Mouse (Mus musculus) CH12.LX (cell line): ENCODE data around the gene Synpo2l. TPM values are rescaled to one million over a fixed set of nuclear protein-coding genes. Genes with fewer than 3 reads are reported as not detected.

Experiments
- DNase-seq: peaks from one replicate; pipeline ENCODE4 v3.0.0-alpha.2; 2013; ENCODE audit errors: extremely low read depth
- H3K27ac ChIP-seq: 2 replicates; pipeline ENCODE4 v1.5.1; 2012; ENCODE audit warnings: low read depth, mild to moderate bottlenecking, control low read depth, moderate library complexity; ENCODE audit not compliant: insufficient read depth
- H3K27me3 ChIP-seq: replicated peaks from 2 replicates; pipeline ENCODE3; 2012; ENCODE audit warnings: inconsistent platforms
- H3K36me3 ChIP-seq, 2 experiments: replicated peaks in 1 of 2; 2 replicates each; pipeline versions ENCODE3 to v1.6.1; 2012; ENCODE audit warnings: inconsistent platforms in 1 of 2, low read length in 1 of 2, mild to moderate bottlenecking in 1 of 2, mixed read lengths in 1 of 2, moderate library complexity in 1 of 2; ENCODE audit not compliant: control insufficient read depth in 1 of 2, insufficient read depth in 1 of 2
- H3K4me1 ChIP-seq, 2 experiments: 2 replicates each; pipeline ENCODE4 v1.6.1; 2012; ENCODE audit warnings: inconsistent platforms in 1 of 2, moderate library complexity in 1 of 2; ENCODE audit not compliant: insufficient read depth in 2 of 2, control insufficient read depth in 1 of 2
- H3K4me2 ChIP-seq: 2 replicates; pipeline ENCODE4 v1.6.1; 2012; ENCODE audit warnings: low read depth, mild to moderate bottlenecking, control low read depth; ENCODE audit not compliant: poor library complexity, insufficient read depth, severe bottlenecking
- H3K4me3 ChIP-seq, 3 experiments: fragments of 150-350 bp in 1 of 3; sonication (generic) in 1 of 3; replicated peaks in 1 of 3; 2 replicates each; pipeline versions ENCODE3 to v1.5.1; 2011 to 2012; ENCODE audit warnings: low read depth in 2 of 3, low read length in 2 of 3, mild to moderate bottlenecking in 2 of 3, moderate library complexity in 2 of 3, control low read depth in 1 of 3, improper control_type of control experiment in 1 of 3, inconsistent platforms in 1 of 3, mixed read lengths in 1 of 3; ENCODE audit not compliant: poor library complexity in 1 of 3
- H3K79me2 ChIP-seq: replicated peaks from 2 replicates; pipeline ENCODE4 v1.6.1; 2012; ENCODE audit warnings: mild to moderate bottlenecking, moderate library complexity; ENCODE audit not compliant: control insufficient read depth, poor library complexity, insufficient read depth, severe bottlenecking; ENCODE audit errors: extremely low read depth
- H3K9ac ChIP-seq: 2 replicates; pipeline ENCODE4 v1.6.1; 2012; ENCODE audit warnings: low read depth, mild to moderate bottlenecking, control low read depth, moderate library complexity; ENCODE audit not compliant: insufficient read depth
- H3K9me3 ChIP-seq: replicated peaks from 2 replicates; pipeline ENCODE3; 2012; ENCODE audit warnings: low read length, inconsistent platforms, mixed read lengths
- BHLHE40 ChIP-seq: IDR thresholded peaks from 2 replicates; pipeline ENCODE4 v1.6.1; 2011; ENCODE audit warnings: mild to moderate bottlenecking, low read depth, low read length, improper control_type of control experiment
- CHD2 ChIP-seq: IDR thresholded peaks from 2 replicates; pipeline ENCODE4 v1.6.1; 2011; ENCODE audit warnings: low read length, improper control_type of control experiment
- CTCF ChIP-seq, 2 experiments: IDR thresholded peaks in 1 of 2; conservative IDR thresholded peaks in 1 of 2; 2 replicates each; pipeline ENCODE4 v1.5.1; 2011 to 2012; ENCODE audit warnings: low read depth in 2 of 2, low read length in 2 of 2, improper control_type of control experiment in 1 of 2, inconsistent platforms in 1 of 2, mild to moderate bottlenecking in 1 of 2, moderate library complexity in 1 of 2
- E2F4 ChIP-seq: IDR thresholded peaks from 2 replicates; pipeline ENCODE4 v1.6.1; 2011; ENCODE audit warnings: low read depth, low read length, improper control_type of control experiment; ENCODE audit not compliant: insufficient replicate concordance
- ELF1 ChIP-seq: IDR thresholded peaks from 2 replicates; pipeline ENCODE4 v1.6.1; 2014; ENCODE audit warnings: low read depth, mild to moderate bottlenecking, inconsistent platforms, low read length, improper control_type of control experiment
- EP300 ChIP-seq: IDR thresholded peaks from 2 replicates; pipeline ENCODE4 v1.6.1; 2011; ENCODE audit warnings: low read length, improper control_type of control experiment
- ETS1 ChIP-seq: conservative IDR thresholded peaks from 2 replicates; pipeline ENCODE4 v1.6.1; 2012; ENCODE audit warnings: low read depth, mild to moderate bottlenecking, inconsistent platforms, low read length, improper control_type of control experiment, moderate library complexity
- GABPA ChIP-seq: IDR thresholded peaks from 2 replicates; pipeline ENCODE4 v1.6.1; 2012; ENCODE audit warnings: low read depth, low read length, improper control_type of control experiment, inconsistent platforms; ENCODE audit not compliant: insufficient replicate concordance
- IRF4 ChIP-seq: IDR thresholded peaks from 2 replicates; pipeline ENCODE4 v1.6.1; 2014; ENCODE audit warnings: low read depth, mild to moderate bottlenecking, inconsistent platforms, low read length, improper control_type of control experiment
- MEF2A ChIP-seq: IDR thresholded peaks from 2 replicates; pipeline ENCODE4 v1.6.1; 2014; ENCODE audit warnings: low read depth, mild to moderate bottlenecking, inconsistent platforms, low read length, improper control_type of control experiment, borderline replicate concordance
- MYC ChIP-seq: IDR thresholded peaks from 2 replicates; pipeline ENCODE4 v1.6.1; 2011; ENCODE audit warnings: low read depth, mild to moderate bottlenecking, improper control_type of control experiment, low read length
- PAX5 ChIP-seq: IDR thresholded peaks from 2 replicates; pipeline ENCODE4 v1.6.1; 2012; ENCODE audit warnings: low read length, inconsistent platforms, mixed read lengths
- POLR2A ChIP-seq: IDR thresholded peaks from 2 replicates; pipeline ENCODE4 v1.6.1; 2011; ENCODE audit warnings: low read depth, mild to moderate bottlenecking, improper control_type of control experiment, low read length
- POLR2AphosphoS2 ChIP-seq: IDR thresholded peaks from 2 replicates; pipeline ENCODE4 v1.6.1; 2011; ENCODE audit warnings: low read depth, low read length, improper control_type of control experiment
- RAD21 ChIP-seq: IDR thresholded peaks from 2 replicates; pipeline ENCODE4 v1.6.1; 2011; ENCODE audit warnings: low read depth, mild to moderate bottlenecking, low read length, improper control_type of control experiment, moderate library complexity
- RCOR1 ChIP-seq: conservative IDR thresholded peaks from 2 replicates; pipeline ENCODE4 v1.6.1; 2012; ENCODE audit warnings: low read depth, mild to moderate bottlenecking, inconsistent platforms, low read length, improper control_type of control experiment
- ZKSCAN1 ChIP-seq: IDR thresholded peaks from 2 replicates; pipeline ENCODE4 v1.6.1; 2012; ENCODE audit warnings: low read depth, inconsistent platforms, low read length, improper control_type of control experiment, borderline replicate concordance
- ZNF384 ChIP-seq: IDR thresholded peaks from 2 replicates; pipeline ENCODE4 v1.6.1; 2012; ENCODE audit warnings: low read depth, low read length, improper control_type of control experiment, inconsistent platforms
- dilution Hi-C: fragments of 300-500 bp; cut with MboI; formaldehyde crosslinking; loops from 2 replicates; pipeline ENCODE4 v1.14.3; 2020; ENCODE audit warnings: low sequenced_read_pairs; ENCODE audit not compliant: extremely low pct_unique_long_range_greater_than_20kb, extremely low pct_ligation_motif_present
- in situ Hi-C: fragments of 300-500 bp; cut with MboI; formaldehyde crosslinking; loops from 3 replicates; pipeline ENCODE4 v1.14.3; 2019; ENCODE audit warnings: low sequenced_read_pairs, low pct_ligation_motif_present, low pct_unique_long_range_greater_than_20kb, mixed read lengths
- polyA plus RNA-seq: library from polyadenylated mRNA; unstranded; fragments of >175 nt; gene quantifications from 2 replicates; pipeline ENCODE4 v1.2.1, GENCODE M21; 2012; ENCODE audit warnings: low read depth; ENCODE audit not compliant: insufficient read length
- total RNA-seq, 2 experiments: library from RNA; depleted of rRNA; stranded (reverse); fragments of 300-350 nt in 1 of 2; fragments of >200 nt in 1 of 2; gene quantifications; 2 replicates each; pipeline ENCODE4 v1.2.3; 2012 to 2014

Gene Synpo2l
- total RNA-seq (2012; rRNA removed) (0.04 TPM in 2 replicates), total RNA-seq (2014; rRNA removed) (not detected in 2 replicates), polyA plus RNA-seq (0.13 and 0.26 TPM in 2 replicates)

DNA sequence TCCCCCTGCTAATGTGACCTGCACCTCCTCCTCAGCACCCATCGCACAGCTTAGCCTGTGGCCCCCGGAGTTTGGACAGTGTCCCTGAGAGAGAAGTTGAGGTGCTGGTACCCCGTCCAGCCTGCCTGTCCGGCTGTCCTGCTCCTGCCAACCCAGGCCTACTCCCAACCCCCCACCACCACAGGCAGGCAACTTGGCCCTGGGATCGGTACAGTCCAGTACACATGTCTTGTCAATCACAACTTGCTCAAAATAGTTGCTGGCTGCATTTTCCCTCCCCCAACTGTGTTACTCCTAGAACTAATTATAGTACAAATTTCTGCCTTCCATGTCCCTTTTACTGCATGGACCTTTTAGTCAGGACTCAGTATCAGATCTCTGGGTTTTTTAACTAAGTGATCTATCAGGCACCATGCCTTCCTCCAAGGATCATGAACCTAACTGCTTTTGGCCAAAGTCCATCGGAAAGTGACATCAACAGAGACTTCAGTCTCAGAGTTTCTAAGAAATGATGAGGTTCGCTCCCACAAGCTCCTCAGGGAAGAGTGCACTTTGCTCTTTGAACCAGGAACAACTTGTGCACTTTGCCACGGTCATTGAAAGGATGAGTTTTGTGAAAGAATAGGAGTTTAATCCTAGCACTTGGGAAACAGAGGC, at the start of gene Synpo2l:
TSS of gene Synpo2l (minus strand) at position 201 of the 657 bp plus-strand sequence.
- no peak within 1 kb of the TSS for H3K9ac ChIP-seq
- H3K4me2 ChIP-seq: no peak within 1 kb of the TSS
- peaks cover 4 to 11% of the 10 kb centered on the region in 2 experiments; a peak in 3 of 4 replicates for H3K4me1 ChIP-seq
- peaks cover 11% of the 10 kb centered on the region for H3K27me3 ChIP-seq
- TF ChIP-seq POLR2A: no peak
- no peak for TF ChIP-seq BHLHE40
- TF ChIP-seq E2F4: no peak
- no peak for TF ChIP-seq ZNF384
- no peak for TF ChIP-seq ELF1
- TF ChIP-seq ZKSCAN1: no peak
- no peak for TF ChIP-seq POLR2AphosphoS2
- TF ChIP-seq ETS1: no peak
- no peak for TF ChIP-seq MEF2A
- no peak for TF ChIP-seq CHD2
- no peak for TF ChIP-seq EP300
- TF ChIP-seq CTCF (conservative IDR thresholded peaks at IDR 0.05 in 1 of 2, IDR thresholded peaks at IDR 0.05 in 1 of 2; ENCODE audit: low read depth in 2 of 2, low read length in 2 of 2): no peak
- TF ChIP-seq RAD21: no peak
- TF ChIP-seq MYC: no peak
- dilution Hi-C loops (no loop called here), in situ Hi-C loops (no loop called here)
- no peak for DNase-seq
- no peaks in the 10 kb centered on the region for H3K79me2 ChIP-seq
- H3K27ac ChIP-seq: no peak within 1 kb of the TSS
- H3K36me3 ChIP-seq: peaks cover 2 to 6% of the 10 kb centered on the region in 2 experiments
- H3K4me3 ChIP-seq: no peak within 1 kb of the TSS
- no peaks in the 10 kb centered on the region for H3K9me3 ChIP-seq

DNA sequence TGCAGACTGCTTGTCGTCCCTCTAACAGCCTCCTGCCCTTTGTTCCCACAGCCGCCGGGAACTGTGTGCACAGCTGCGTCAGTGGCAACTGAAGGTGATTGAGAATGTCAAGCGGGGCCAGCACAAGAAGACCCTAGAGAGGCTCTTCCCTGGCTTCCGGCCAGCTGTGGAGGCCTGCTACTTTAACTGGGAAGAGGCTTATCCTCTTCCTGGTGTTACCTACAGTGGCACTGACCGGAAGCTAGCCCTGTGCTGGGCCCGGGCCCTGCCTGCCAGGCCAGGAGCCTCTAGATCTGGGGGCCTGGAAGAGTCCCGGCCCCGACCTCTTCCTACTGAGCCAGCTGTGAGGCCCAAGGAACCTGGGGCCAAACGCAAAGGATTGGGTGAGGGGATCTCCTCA, 45.7 kb upstream of the Synpo2l start:
- no peak overlapping the region for H3K9ac ChIP-seq
- peaks cover 0 to 10% of the 10 kb centered on the region in 2 experiments; a peak in 2 of 4 replicates for H3K4me1 ChIP-seq
- TF ChIP-seq IRF4: no peak
- TF ChIP-seq RCOR1: no peak
- no peak for TF ChIP-seq GABPA
- TF ChIP-seq BHLHE40: no peak
- no peak for TF ChIP-seq PAX5
- no peak for TF ChIP-seq ELF1
- peaks cover 80 to 92% of the 10 kb centered on the region in 2 experiments for H3K36me3 ChIP-seq
- no peaks in the 10 kb centered on the region for H3K9me3 ChIP-seq
- no peak overlapping the region for H3K27ac ChIP-seq
- in situ Hi-C loops (no loop called here), dilution Hi-C loops (no loop called here)
- H3K27me3 ChIP-seq: no peaks in the 10 kb centered on the region
- no peak overlapping the region for H3K4me2 ChIP-seq
- DNase-seq: no peak
- no peak overlapping the region for H3K4me3 ChIP-seq
- no peaks in the 10 kb centered on the region; the same call in 1 of the 2 replicates for H3K79me2 ChIP-seq
